32 mouse cellular contexts compared by ENCODE assay signal in the genomic region with DNA sequence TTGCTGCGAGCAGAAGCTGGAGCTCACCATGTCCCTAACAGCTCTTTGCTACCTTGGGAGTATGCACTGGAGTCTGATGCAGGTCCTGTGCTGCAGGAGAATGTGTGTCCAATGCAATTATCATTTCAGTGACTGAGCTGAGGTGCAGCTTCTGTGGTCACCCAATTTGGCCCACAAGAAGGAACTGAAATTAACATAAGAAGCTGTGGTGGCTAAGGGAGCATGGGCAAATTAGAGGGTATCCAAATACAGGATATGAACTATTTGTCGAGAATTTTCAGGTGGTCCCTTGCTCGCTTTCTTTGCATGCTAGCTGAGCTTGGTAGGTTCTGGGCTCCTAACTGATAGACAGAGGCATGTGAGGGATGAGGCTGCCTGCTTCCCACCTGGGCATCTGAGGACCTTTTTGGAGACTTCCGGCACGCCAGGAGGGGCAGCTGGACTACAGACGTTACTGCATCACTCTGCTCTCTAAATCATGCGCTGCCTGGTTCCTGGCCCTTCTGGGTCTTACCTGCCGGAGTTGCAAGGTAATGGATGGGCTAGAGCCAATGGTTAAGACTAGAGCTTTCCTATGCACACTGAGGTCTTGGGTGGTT. TPM values are rescaled to one million over a fixed set of nuclear protein-coding genes. Genes with fewer than 3 reads are reported as not detected.
DNase-seq lines count a peak whose midpoint lies in the region; ATAC-seq lines count a peak whose summit lies in the region.
"Had no signal": no experiment of that assay in that cellular context is flagged by ENCODE, and none has a peak within 500 bp of the region (broad histone marks: within the 10 kb centered on the region; RNA-seq: fewer than 3 reads in every experiment).

No protein-coding gene starts in this region.

- 86% methylated on average over 8 of the region's 8 CpGs for WGBS in hindbrain, embryonic 13.5 days

- peaks cover 5% of the 10 kb centered on the region; the same call in 1 of the 2 replicates for H3K4me1 ChIP-seq in hindbrain, embryonic 13.5 days (replicated peaks)

- no peaks in the 10 kb centered on the region for H3K36me3 ChIP-seq in hindbrain, embryonic 13.5 days
- H3K36me3 ChIP-seq: heart, embryonic 12.5 days; hindbrain, embryonic 10.5 days; limb, embryonic 10.5 days; limb, embryonic 15.5 days; midbrain, embryonic 10.5 days; midbrain, embryonic 15.5 days had no signal

- no peak overlapping the region for H3K27ac ChIP-seq in hindbrain, embryonic 13.5 days
- H3K27ac ChIP-seq: forebrain, embryonic 13.5 days; gastrocnemius, adult 2 months; heart, adult 2 months; hindbrain, embryonic 10.5 days; limb, embryonic 10.5 days; limb, embryonic 15.5 days; liver, embryonic 14.5 days; midbrain, embryonic 10.5 days; midbrain, embryonic 15.5 days had no signal

- ATAC-seq in granulocyte monocyte progenitor cell, adult 5-6 weeks (replicated peaks; ENCODE audit: poor library complexity, severe bottlenecking) = peak; percentile 77
- ATAC-seq in neutrophil, adult 5-6 weeks (ENCODE audit: extremely low read depth, insufficient number of reproducible peaks, low FRiP score, poor library complexity, severe bottlenecking) = peak; percentile 74
- ATAC-seq in hindbrain, embryonic 13.5 days (ENCODE audit: low FRiP score) = no peak
- ATAC-seq: forebrain, embryonic 13.5 days; hindbrain, embryonic 16.5 days; midbrain, embryonic 15.5 days; Patski had no signal

- H3K4me3 ChIP-seq in hindbrain, embryonic 13.5 days = no peak overlapping the region
- H3K4me3 ChIP-seq: forebrain, embryonic 13.5 days; gastrocnemius, adult 2 months; heart, adult 2 months; heart, embryonic 12.5 days; hindbrain, embryonic 10.5 days; limb, embryonic 10.5 days; limb, embryonic 15.5 days; midbrain, embryonic 10.5 days; midbrain, embryonic 15.5 days had no signal

- no peak overlapping the region for H3K9ac ChIP-seq in hindbrain, embryonic 13.5 days
- H3K9ac ChIP-seq: forebrain, embryonic 13.5 days; heart, embryonic 12.5 days; limb, embryonic 15.5 days; liver, embryonic 14.5 days; lung, embryonic 14.5 days; midbrain, embryonic 15.5 days had no signal

- DNase-seq in A20 (ENCODE audit: low read depth, low spot score) = peak; percentile 90
- DNase-seq in B cell, adult 2 months = peak; percentile 64 to 72
- DNase-seq in yolk sac, embryonic 10.5 days (ENCODE audit: low spot score) = no peak
- DNase-seq in cerebellum, adult 18-20 months = no peak
- DNase-seq: adrenal gland, postnatal 10 days; cerebellum, adult 11-12 months; cerebellum, postnatal 10 days; gastrocnemius, adult 2 months; gastrocnemius, postnatal 36 days; heart, adult 2 months; kidney, adult 18-20 months; kidney, postnatal 36 days; lung, embryonic 14.5 days; lung, postnatal 4 days; right cerebral cortex, adult 18-20 months; thymus, adult 2 months; thymus, postnatal 36 days had no signal

- H3K4me2 ChIP-seq in hindbrain, embryonic 13.5 days = no peak overlapping the region
- H3K4me2 ChIP-seq: forebrain, embryonic 13.5 days; heart, embryonic 12.5 days; limb, embryonic 15.5 days; lung, embryonic 14.5 days; midbrain, embryonic 15.5 days had no signal

- H3K9me3 ChIP-seq in hindbrain, embryonic 13.5 days = no peaks in the 10 kb centered on the region
- H3K9me3 ChIP-seq: forebrain, embryonic 13.5 days; heart, embryonic 12.5 days; hindbrain, embryonic 10.5 days; limb, embryonic 10.5 days; limb, embryonic 15.5 days; midbrain, embryonic 10.5 days; midbrain, embryonic 15.5 days had no signal

- H3K27me3 ChIP-seq in hindbrain, embryonic 13.5 days = peaks cover 28% of the 10 kb centered on the region
- H3K27me3 ChIP-seq: midbrain, embryonic 15.5 days had no signal

RNA-seq across cellular contexts. Expression of a gene that starts 8.1 kb away (rescaled TPM):
- total RNA-seq in granulocyte monocyte progenitor cell, adult 5-6 weeks (2014; fragmentation: Nextera tagmentation) = 2.3 TPM in 1 of 2 replicates, not detected in the other
- total RNA-seq in granulocyte monocyte progenitor cell, adult 5-6 weeks (2017) = 0.09 and 0.52 TPM in 2 replicates
- total RNA-seq in neutrophil, adult 5-6 weeks (2017) = 137 and 148 TPM in 2 replicates
- 0.79 and 0.83 TPM in 2 replicates for polyA plus RNA-seq in hindbrain, embryonic 13.5 days (2015; fragmentation: Nextera tagmentation; extraction: Ambion mirVana)
- total RNA-seq: layer of hippocampus, postnatal 25 days; MEL had no signal

RNA-seq across cellular contexts. Expression of a gene that starts 40.8 kb away (rescaled TPM):
- not detected in 2 replicates for total RNA-seq in granulocyte monocyte progenitor cell, adult 5-6 weeks (2014; fragmentation: Nextera tagmentation)
- total RNA-seq in granulocyte monocyte progenitor cell, adult 5-6 weeks (2017) = not detected in 2 replicates
- 0.23 TPM in 1 of 2 replicates, not detected in the other for total RNA-seq in neutrophil, adult 5-6 weeks (2017)
- polyA plus RNA-seq in hindbrain, embryonic 13.5 days (2015; fragmentation: Nextera tagmentation; extraction: Ambion mirVana) = 43.1 and 47.3 TPM in 2 replicates

RNA-seq across cellular contexts. Expression of a gene that starts 54.9 kb away (rescaled TPM):
- total RNA-seq in granulocyte monocyte progenitor cell, adult 5-6 weeks (2014; fragmentation: Nextera tagmentation) = 4.9 and 7.5 TPM in 2 replicates
- total RNA-seq in granulocyte monocyte progenitor cell, adult 5-6 weeks (2017) = 3.1 and 7.5 TPM in 2 replicates
- 10.4 and 12.5 TPM in 2 replicates for total RNA-seq in neutrophil, adult 5-6 weeks (2017)
- polyA plus RNA-seq in hindbrain, embryonic 13.5 days (2015; fragmentation: Nextera tagmentation; extraction: Ambion mirVana) = 15.5 and 18.0 TPM in 2 replicates

RNA-seq across cellular contexts. Expression of a gene that starts 57.1 kb away (rescaled TPM):
- total RNA-seq in granulocyte monocyte progenitor cell, adult 5-6 weeks (2014; fragmentation: Nextera tagmentation) = 14.3 and 17.9 TPM in 2 replicates
- 15.2 and 19.6 TPM in 2 replicates for total RNA-seq in granulocyte monocyte progenitor cell, adult 5-6 weeks (2017)
- total RNA-seq in neutrophil, adult 5-6 weeks (2017) = 21.5 and 23.8 TPM in 2 replicates
- polyA plus RNA-seq in hindbrain, embryonic 13.5 days (2015; fragmentation: Nextera tagmentation; extraction: Ambion mirVana) = 69.7 and 71.6 TPM in 2 replicates

Comparison
In these comparisons a context has a peak if more than half of its experiments do, and no peak if none do; other contexts are left out.
1. DNase-seq: peak in A20 (single experiment) and B cell, adult 2 months (2 of 2); none in yolk sac, embryonic 10.5 days (single experiment) and cerebellum, adult 18-20 months (0 of 2).
2. RNA of a gene that starts 8.1 kb away (total RNA-seq): 137 to 148 TPM in neutrophil, adult 5-6 weeks; 0.09 to 2.3 TPM in granulocyte monocyte progenitor cell, adult 5-6 weeks; every median in the first group is over 10 times any median in the second.